Mouse (Mus musculus) forebrain, embryonic 15.5 days (tissue): ENCODE measurements around the gene Kcnj14. TPM values are rescaled to one million over a fixed set of nuclear protein-coding genes. Genes with fewer than 3 reads are reported as not detected.

Experiments
- ATAC-seq: fragments of 200-750 bp; cut with Nextera tagmentation; replicated peaks from 2 replicates; pipeline ENCODE4 v1.8.0; 2017; ENCODE audit warnings: mild to moderate bottlenecking, moderate TSS enrichment, moderate library complexity
- H3K27ac ChIP-seq: fragments of 300-500 bp; sonication (generic); replicated peaks from 2 replicates; pipeline ENCODE4 v1.5.1; 2015; ENCODE audit warnings: mild to moderate bottlenecking, inconsistent platforms
- H3K27me3 ChIP-seq: fragments of 300-500 bp; sonication (generic); 2 replicates; pipeline ENCODE4 v1.6.1; 2015; ENCODE audit warnings: inconsistent platforms
- H3K36me3 ChIP-seq: fragments of 300-500 bp; sonication (generic); 2 replicates; pipeline ENCODE4 v1.6.1; 2015; ENCODE audit warnings: mild to moderate bottlenecking, inconsistent platforms
- H3K4me1 ChIP-seq: fragments of 300-500 bp; sonication (generic); 2 replicates; pipeline ENCODE4 v1.6.1; 2015; ENCODE audit warnings: inconsistent platforms
- H3K4me2 ChIP-seq: fragments of 300-500 bp; sonication (generic); replicated peaks from 2 replicates; pipeline ENCODE4 v1.6.1; 2015; ENCODE audit warnings: mild to moderate bottlenecking, inconsistent platforms
- H3K4me3 ChIP-seq: fragments of 300-500 bp; sonication (generic); 2 replicates; pipeline ENCODE4 v1.5.1; 2015; ENCODE audit warnings: mild to moderate bottlenecking, inconsistent platforms
- H3K9ac ChIP-seq: fragments of 300-500 bp; sonication (generic); replicated peaks from 2 replicates; pipeline ENCODE4 v1.6.1; 2015; ENCODE audit warnings: mild to moderate bottlenecking, inconsistent platforms
- H3K9me3 ChIP-seq: fragments of 300-500 bp; sonication (generic); 2 replicates; pipeline ENCODE4 v1.6.1; 2016; ENCODE audit warnings: inconsistent platforms
- WGBS: fragments of 180-500 bp; shearing (Covaris S2); methylation state at CpG from one replicate; pipeline ENCODE4 v1.1.7; 2015; ENCODE audit warnings: mixed read lengths; 5-methylcytosine and 5-hydroxymethylcytosine counted together
- polyA plus RNA-seq: library from polyadenylated mRNA; unstranded; fragments of >200 nt; fragmentation: Nextera tagmentation; extraction: Ambion mirVana; gene quantifications from 2 replicates; pipeline ENCODE4 v1.2.1, GENCODE M21; 2015

The Kcnj14 gene
- polyA plus RNA-seq, 1 experiment from 2014 or later = 0.98 TPM

DNA sequence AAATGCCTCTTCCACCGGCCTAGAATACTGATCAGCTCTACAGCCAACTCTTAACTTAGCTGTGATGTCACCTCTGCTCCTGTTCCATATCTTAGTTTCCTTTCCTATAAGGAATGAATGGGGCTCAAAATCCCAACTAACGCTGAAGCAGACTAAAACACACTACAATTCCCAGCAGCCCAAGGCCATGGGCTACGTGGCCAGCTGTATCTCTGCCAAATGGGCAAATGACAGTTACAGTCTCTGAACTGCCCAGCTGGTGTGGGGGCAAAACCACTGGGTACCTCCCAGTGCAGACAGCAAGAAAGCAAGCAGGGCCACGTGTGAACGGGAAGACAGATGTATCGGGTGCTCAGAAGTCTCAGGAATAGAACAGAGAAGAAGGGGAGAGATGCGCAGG, 2.0 kb upstream of the Kcnj14 start:
- Histone ChIP-seq H3K27me3 (peaks cover 5% of the 10 kb centered on the region; the same call in 1 of the 2 replicates), H3K36me3 (peaks cover 52% of the 10 kb centered on the region), H3K4me3 (no peak overlapping the region), H3K4me2 (no peak overlapping the region), H3K27ac (no peak overlapping the region), H3K4me1 (peaks cover 14% of the 10 kb centered on the region), H3K9me3 (no peaks in the 10 kb centered on the region), H3K9ac (no peak overlapping the region)
- no peak for ATAC-seq
- WGBS = 93% methylated on average over 7 of the region's 7 CpGs

DNA sequence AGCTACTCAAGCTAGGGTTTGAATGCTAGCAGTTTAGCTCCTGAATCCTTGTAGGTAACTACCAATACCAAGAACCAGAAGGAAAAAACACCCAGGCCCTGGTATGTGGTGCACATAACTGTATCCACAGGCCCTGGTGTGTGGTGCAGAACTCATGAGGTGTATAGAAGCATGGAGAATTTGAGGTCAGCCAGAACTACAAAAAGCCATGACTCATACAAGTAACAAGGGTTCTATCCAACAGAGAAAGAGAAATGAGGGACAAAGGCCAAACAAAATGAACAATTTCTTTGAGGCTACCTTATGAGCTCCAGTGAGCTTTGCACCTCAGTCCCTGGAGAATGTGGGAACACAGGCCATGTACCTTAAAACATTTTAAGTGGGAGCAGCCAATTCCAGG, 3.7 kb downstream of the Kcnj14 start:
- Histone ChIP-seq H3K36me3 (peaks cover 20% of the 10 kb centered on the region), H3K9ac (no peak overlapping the region), H3K4me3 (no peak overlapping the region), H3K4me1 (peaks cover under 1% of the 10 kb centered on the region; the same call in 1 of the 2 replicates), H3K27ac (no peak overlapping the region), H3K27me3 (no peaks in the 10 kb centered on the region), H3K9me3 (no peaks in the 10 kb centered on the region), H3K4me2 (no peak overlapping the region)
- no peak for ATAC-seq

DNA sequence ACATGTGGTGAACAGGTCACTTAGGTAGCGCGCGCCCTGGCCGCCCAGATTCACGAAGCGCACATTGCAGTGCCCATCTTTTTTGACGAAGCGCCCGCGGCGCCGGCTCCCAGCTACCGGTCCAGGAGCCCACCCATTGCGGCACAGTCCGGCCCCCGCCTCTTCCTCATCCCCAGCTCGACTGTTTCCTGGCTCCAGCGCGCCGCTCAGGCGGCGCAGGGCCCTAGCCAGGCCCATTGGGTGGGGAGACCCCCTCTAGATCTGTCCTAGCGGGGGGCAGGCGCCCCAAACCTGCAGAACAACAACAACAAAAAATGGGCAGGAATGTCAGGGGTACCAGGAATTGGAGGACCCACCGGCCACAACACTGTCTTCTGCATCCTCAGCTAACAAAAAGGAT, 4.7 kb downstream of the Kcnj14 start:
- H3K36me3 ChIP-seq = peaks cover 10% of the 10 kb centered on the region; the same call in 1 of the 2 replicates
- H3K27me3 ChIP-seq = no peaks in the 10 kb centered on the region
- H3K4me3 ChIP-seq = no peak overlapping the region
- peaks cover 12% of the 10 kb centered on the region for H3K4me1 ChIP-seq
- no peak overlapping the region for H3K9ac ChIP-seq
- ATAC-seq = no peak
- 15% methylated on average over 25 of the region's 25 CpGs for WGBS
- no peaks in the 10 kb centered on the region for H3K9me3 ChIP-seq
- H3K4me2 ChIP-seq = no peak overlapping the region
- no peak overlapping the region for H3K27ac ChIP-seq

DNA sequence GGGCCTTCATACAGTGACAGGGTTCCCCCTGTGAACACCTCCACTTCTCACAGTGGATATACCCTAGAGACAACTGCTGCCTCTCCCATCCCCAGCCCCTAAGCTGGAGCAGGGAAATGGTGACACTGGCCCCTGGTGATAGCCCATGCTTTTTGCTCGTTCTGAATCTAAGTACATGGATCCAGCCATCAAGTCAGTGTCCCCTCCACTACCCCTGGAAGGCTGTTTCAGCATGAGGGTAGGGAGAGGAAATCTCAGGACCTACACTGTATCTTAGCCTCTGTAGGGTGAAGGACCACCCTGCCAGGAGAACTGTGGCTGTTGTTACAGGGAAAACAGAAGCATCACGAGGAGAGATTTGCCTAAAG, 8.6 kb downstream of the Kcnj14 start:
- Histone ChIP-seq H3K4me3 (no peak overlapping the region), H3K27me3 (no peaks in the 10 kb centered on the region), H3K27ac (peak overlapping the region; percentile 78; the same call in 1 of the 2 replicates), H3K4me2 (no peak overlapping the region), H3K36me3 (peaks cover 17% of the 10 kb centered on the region), H3K9me3 (no peaks in the 10 kb centered on the region), H3K9ac (no peak overlapping the region), H3K4me1 (peaks cover 28% of the 10 kb centered on the region)
- no peak for ATAC-seq
- WGBS = 24% methylated on average over 2 of the region's 2 CpGs

DNA sequence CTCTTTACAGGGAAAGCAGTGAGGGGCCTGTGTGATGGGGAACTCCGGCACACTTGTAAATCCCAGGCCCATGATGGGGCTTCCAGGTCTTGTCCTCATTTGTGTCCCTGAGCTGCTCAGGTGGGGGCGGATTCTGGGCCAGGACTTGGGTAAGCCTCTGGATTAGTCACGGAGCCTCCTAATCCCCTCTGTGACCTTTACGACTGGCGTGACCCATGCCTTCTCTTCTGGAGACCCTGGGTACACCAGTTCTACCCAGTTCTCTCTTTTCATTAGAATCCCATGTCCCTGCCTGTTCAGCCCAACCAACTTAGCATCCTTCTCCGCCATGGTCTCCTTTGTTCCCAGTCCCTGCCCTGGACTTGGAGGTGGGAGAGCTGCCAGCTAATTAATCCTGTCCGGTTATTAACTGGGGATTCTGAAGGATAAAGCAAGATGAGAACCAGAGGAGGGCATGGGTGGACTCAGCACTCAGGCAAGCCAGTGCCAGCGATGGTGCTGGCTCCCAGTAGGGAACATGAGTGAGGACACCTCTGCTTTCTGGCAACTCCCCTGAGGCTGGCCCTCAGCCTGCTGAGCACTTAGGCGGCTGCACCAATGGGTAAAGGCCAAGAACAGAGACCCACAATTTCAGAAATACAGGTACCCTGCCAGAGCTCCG, 9.1 kb downstream of the Kcnj14 start:
- no peak for ATAC-seq
- H3K9ac ChIP-seq = 0 out of 2 replicates have a peak overlapping the region, but pooled peaks have one; percentile 37
- peak overlapping the region; percentile 44; the same call in 1 of the 2 replicates for H3K4me3 ChIP-seq

DNA sequence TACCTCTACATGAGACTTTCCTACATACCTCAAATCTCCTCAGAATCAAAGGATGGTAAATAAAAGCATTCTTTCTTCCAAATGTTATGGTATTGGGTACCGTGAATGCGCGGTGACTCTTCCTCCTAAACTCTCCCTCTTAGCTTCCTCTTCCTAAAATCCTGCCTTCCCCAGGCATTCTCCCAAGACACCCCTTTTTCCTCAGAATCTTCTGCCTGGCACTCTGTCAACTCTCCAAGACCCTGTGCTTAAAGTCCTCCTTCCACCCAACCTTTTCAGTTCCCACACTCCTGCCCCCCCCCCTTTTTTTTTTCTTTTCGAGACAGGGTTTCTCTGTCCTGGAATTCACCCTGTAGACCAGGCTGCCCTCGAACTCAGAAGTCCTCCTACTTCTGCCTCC, 9.7 kb downstream of the Kcnj14 start:
- H3K9ac ChIP-seq = peak overlapping the region; percentile 37
- WGBS = 1% methylated on average over 5 of the region's 5 CpGs
- H3K4me2 ChIP-seq = peak overlapping the region; percentile 54
- H3K27ac ChIP-seq = peak overlapping the region; percentile 78
- H3K4me1 ChIP-seq = peaks cover 28% of the 10 kb centered on the region
- no peaks in the 10 kb centered on the region for H3K27me3 ChIP-seq
- ATAC-seq = no peak
- no peaks in the 10 kb centered on the region for H3K9me3 ChIP-seq
- peak overlapping the region; percentile 44 for H3K4me3 ChIP-seq
- H3K36me3 ChIP-seq = peaks cover 29% of the 10 kb centered on the region

More for the DNA sequence above, 9.1 kb downstream of the Kcnj14 start:
- 14% methylated on average over 10 of the region's 10 CpGs for WGBS
- no peaks in the 10 kb centered on the region for H3K9me3 ChIP-seq
- peaks cover 28% of the 10 kb centered on the region for H3K4me1 ChIP-seq
- H3K27ac ChIP-seq = peak overlapping the region; percentile 78
- peaks cover 23% of the 10 kb centered on the region for H3K36me3 ChIP-seq
- H3K27me3 ChIP-seq = no peaks in the 10 kb centered on the region
- H3K4me2 ChIP-seq = peak overlapping the region; percentile 54

DNA sequence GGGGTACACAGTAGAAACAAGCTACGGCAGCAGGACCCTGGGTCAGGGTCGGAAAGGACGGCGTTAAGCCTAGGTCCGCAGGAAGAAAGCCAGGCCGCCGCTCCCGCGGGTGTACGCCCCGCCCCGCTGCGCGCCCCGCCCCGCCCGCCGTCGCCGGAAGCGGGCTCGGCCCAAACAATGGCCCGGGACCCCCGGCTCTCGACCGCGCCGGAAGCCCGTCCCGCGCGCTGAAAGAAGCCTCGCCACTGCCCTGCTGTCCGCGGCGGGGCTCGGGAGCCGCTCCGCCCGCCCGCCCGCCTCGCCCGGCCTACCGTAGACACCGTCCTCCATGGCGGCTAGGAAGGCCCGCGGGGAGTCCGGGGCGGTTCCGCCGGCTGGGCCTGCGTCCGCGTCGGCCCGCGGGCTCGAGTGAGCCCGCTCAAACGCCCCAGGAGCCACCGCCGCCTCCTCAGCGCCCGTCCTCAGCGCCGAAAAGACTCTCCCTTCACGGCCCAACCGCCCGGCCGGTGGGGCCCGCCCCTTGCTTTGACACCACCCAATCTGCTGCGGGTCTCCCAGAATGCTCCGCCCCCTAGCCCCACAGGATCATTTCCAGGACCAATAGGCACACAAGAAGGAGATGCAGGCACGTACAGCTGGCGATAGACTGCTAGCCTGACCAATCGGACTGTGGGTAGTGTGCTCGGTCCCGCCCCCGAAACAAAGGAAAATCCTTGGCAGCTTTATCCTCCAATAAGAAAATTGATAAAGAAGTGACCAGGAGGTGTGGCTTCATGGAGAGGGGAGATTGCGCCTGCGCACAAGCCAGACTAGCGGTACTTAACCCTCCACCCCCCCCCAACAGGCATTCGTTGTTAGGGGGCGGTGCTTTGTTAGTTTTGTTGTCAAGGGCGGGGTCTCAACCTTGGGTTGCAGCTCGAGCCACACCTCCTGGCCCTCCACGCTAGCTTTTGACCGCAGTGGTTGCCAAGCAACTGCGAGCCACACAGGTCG, 10.5 kb downstream of the Kcnj14 start, which contains the start of gene Cyth2:
Gene Cyth2, minus strand, starts transcription at position 795 of the 993 bp plus-strand sequence.
- peak within 1 kb of the TSS; percentile 100 for H3K27ac ChIP-seq
- H3K9me3 ChIP-seq = no peaks in the 10 kb centered on the region
- peak; percentile 99 for ATAC-seq
- peak within 1 kb of the TSS; percentile 80 for H3K4me3 ChIP-seq
- under 1% methylated on average over 82 of the region's 92 CpGs for WGBS
- peak within 1 kb of the TSS; percentile 74 for H3K4me2 ChIP-seq
- peaks cover 36% of the 10 kb centered on the region for H3K36me3 ChIP-seq
- peak within 1 kb of the TSS; percentile 99 for H3K9ac ChIP-seq
- H3K27me3 ChIP-seq = no peaks in the 10 kb centered on the region
- H3K4me1 ChIP-seq = peaks cover 28% of the 10 kb centered on the region

DNA sequence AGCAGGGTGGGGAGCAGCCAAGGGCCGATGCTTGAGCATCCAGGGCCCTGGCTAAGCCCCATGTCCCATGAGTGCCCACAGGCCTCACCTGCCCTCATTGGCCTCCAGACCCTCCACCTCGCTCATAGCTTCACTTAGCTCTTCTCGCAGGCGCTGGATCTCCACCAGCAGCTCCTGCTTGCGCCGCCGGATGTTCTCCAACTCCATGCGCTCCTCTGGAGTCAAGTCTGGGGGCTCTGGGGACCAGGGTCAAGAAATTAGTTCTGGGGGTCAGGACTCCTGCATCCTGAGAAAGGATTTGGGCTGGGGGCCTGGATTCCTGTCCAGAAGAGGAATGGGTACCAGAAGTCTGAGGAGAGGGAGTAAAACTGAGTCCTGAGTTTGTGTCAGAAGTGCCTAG, 11.7 kb downstream of the Kcnj14 start:
- 90% methylated on average over 8 of the region's 8 CpGs for WGBS
- Histone ChIP-seq H3K27ac (0 out of 2 replicates have a peak overlapping the region, but pooled peaks have one; percentile 100), H3K36me3 (peaks cover 48% of the 10 kb centered on the region)

DNA sequence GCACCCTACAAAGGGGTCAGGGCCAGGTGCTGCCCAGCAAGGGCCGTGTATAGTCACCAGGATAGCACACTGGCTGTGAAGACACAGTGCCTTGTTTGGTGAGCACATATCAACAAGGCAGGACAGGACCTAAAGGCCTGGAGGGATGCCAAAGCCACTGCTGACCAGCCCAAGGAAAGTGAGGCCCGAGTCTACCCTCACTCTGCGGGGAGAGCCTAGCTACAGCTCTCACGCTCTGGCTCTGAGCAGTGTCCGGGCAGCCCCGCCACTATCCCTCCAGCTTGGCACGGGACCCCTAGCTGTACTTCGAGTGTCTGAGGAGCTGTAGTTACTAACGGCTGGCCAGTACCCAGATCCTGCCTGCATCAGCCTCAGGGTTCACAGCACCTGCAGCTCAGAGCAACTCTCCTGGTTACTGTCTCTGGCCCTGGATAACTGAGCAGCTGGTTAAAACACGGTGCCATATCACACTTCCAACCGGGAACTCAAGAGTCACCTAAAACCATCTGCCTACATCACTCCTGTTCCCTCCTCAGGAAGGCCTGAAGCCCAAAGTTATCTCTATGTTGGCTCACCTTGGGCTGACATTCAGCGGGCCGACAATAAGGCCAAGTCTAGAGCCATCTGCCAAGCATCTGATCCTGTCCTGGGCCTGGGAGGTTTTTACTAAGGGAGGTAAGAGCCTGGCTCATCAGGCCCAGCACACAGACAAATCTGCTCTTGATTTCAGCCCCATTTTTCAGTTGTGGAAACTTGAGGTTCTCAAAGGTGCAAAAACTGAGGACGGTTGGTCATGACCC, 15.1 kb downstream of the Kcnj14 start:
- H3K27ac ChIP-seq = no peak overlapping the region
- H3K27me3 ChIP-seq = no peaks in the 10 kb centered on the region
- peaks cover 21% of the 10 kb centered on the region for H3K4me1 ChIP-seq
- no peaks in the 10 kb centered on the region for H3K9me3 ChIP-seq
- no peak overlapping the region for H3K4me2 ChIP-seq
- no peak for ATAC-seq
- H3K4me3 ChIP-seq = no peak overlapping the region
- H3K36me3 ChIP-seq = peaks cover 69% of the 10 kb centered on the region
- WGBS = 84% methylated on average over 14 of the region's 14 CpGs
- H3K9ac ChIP-seq = no peak overlapping the region

More for the DNA sequence above, 11.7 kb downstream of the Kcnj14 start:
- H3K9me3 ChIP-seq = no peaks in the 10 kb centered on the region
- peak overlapping the region; percentile 74 for H3K4me2 ChIP-seq
- peaks cover 36% of the 10 kb centered on the region for H3K4me1 ChIP-seq
- peak overlapping the region; percentile 99 for H3K9ac ChIP-seq
- peak overlapping the region; percentile 80 for H3K4me3 ChIP-seq
- ATAC-seq = no peak
- no peaks in the 10 kb centered on the region for H3K27me3 ChIP-seq

DNA sequence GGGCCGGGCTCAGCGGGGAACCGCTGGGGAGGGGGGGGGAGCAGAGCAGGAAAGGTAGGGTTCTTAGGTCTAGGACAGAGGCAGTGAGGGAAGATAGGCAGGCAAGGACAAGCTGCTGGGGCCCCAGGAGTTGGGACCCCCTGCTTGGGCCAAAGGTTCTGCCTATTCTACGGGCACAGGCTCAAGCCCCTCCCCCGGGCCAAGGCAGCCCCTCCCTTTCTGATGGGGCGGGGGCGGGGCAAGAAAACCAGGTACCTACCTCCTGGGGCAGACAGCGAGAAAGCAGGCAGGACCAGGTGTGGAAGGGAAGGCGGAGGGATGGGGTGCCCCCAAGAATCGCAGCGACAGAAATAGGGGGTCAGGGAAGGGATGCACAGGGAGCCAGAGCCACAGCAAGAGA, 16.1 kb downstream of the Kcnj14 start:
- H3K4me1 ChIP-seq = peaks cover 21% of the 10 kb centered on the region
- 0 out of 2 replicates have a peak overlapping the region, but pooled peaks have one; percentile 11 for H3K27ac ChIP-seq
- H3K36me3 ChIP-seq = peaks cover 77% of the 10 kb centered on the region
- H3K9me3 ChIP-seq = no peaks in the 10 kb centered on the region
- H3K4me2 ChIP-seq = no peak overlapping the region
- no peak overlapping the region for H3K4me3 ChIP-seq
- WGBS = 36% methylated on average over 11 of the region's 11 CpGs
- H3K27me3 ChIP-seq = no peaks in the 10 kb centered on the region
- no peak overlapping the region for H3K9ac ChIP-seq
- no peak for ATAC-seq

DNA sequence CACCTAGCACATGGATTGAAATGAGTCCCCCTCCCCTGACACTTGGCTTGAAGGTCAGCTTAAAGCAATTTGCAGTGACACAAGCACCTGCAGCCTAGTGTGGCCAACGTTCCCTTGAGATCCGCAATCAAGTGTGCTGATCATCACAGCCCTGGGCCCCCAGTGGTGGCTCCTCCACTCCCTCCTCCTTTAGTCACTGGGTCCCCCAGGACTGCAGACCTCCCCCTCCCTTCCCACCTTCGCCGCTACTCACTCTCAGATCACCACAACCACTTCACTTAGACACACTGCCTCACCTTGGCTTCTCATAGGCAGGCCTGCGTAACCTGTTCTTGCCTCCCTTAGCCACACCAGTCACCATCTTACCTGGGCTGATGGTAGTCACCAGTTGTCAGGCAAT, 18.6 kb downstream of the Kcnj14 start:
- Histone ChIP-seq H3K9me3 (no peaks in the 10 kb centered on the region), H3K4me3 (no peak overlapping the region), H3K36me3 (peaks cover 80% of the 10 kb centered on the region), H3K4me1 (peaks cover 11% of the 10 kb centered on the region), H3K9ac (no peak overlapping the region), H3K4me2 (no peak overlapping the region), H3K27me3 (no peaks in the 10 kb centered on the region), H3K27ac (no peak overlapping the region)
- WGBS = 66% methylated on average over 5 of the region's 5 CpGs
- ATAC-seq = no peak
